Mouse (Mus musculus) brain, embryonic 14.5 days (tissue): ENCODE measurements around the gene Papln.

Source experiments
- CTCF ChIP-seq: fragments of 200-500 bp; IDR thresholded peaks from 2 replicates; pipeline ENCODE4 v1.5.1; 2012; ENCODE audit warnings: inconsistent platforms, mild to moderate bottlenecking, moderate library complexity, borderline replicate concordance; ENCODE audit not compliant: insufficient read depth, insufficient read length; ENCODE audit errors: extremely low read depth
- POLR2A ChIP-seq: fragments of 200-500 bp; IDR thresholded peaks from 2 replicates; pipeline ENCODE4 v1.6.1; 2012; ENCODE audit warnings: mild to moderate bottlenecking, inconsistent platforms, borderline replicate concordance; ENCODE audit not compliant: poor library complexity, insufficient read depth, insufficient read length, severe bottlenecking; ENCODE audit errors: extremely low read depth

DNA sequence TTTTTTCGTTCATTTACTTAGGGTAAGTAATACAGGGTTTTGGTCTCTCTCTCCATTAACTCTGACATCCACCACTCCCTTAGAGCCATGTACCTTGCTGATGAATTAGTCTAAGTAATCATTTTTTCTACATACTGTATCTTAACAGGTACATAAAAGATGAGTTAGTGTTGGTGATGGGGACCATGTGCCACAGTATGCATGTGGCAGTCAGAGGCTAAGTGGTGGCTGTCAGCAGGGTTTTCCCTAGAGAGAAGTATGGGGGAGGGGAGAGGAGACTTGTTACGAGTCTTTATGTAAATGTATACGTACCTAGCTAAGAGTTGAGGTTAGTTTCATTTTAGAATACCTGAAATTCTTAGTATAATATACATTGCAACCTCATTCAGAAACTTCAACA, 40.4 kb upstream of the Papln start:
- no peak for TF ChIP-seq POLR2A
- TF ChIP-seq CTCF: no peak
